Mouse (Mus musculus): ENCODE measurements around the gene Eif4e2. TPM values are rescaled to one million over a fixed set of nuclear protein-coding genes. Genes with fewer than 3 reads are reported as not detected.

Eif4e2 gene
- polyA plus RNA-seq, 1 experiment from 2014 or later, result 68.7 TPM

GRCm38 (mm10) chr1:87274134-87274533 lies 60.4 kb downstream of the Eif4e2 start:
- Histone ChIP-seq H3K4me1 (ENCODE audit: control insufficient read depth, insufficient read depth, low read length) (no peaks in the 10 kb centered on the region), H3K36me3 (ENCODE audit: control insufficient read depth, insufficient read depth, low read length) (no peaks in the 10 kb centered on the region), H3K27ac (ENCODE audit: low read depth, low read length) (no peak overlapping the region), H3K4me2 (ENCODE audit: low read depth, low read length) (no peak overlapping the region), H3K9me3 (ENCODE audit: control insufficient read depth, low read length) (no peaks in the 10 kb centered on the region), H3K9ac (replicated peaks; ENCODE audit: low read depth, low read length) (no peak overlapping the region), H3K4me3 (ENCODE audit: low read depth, low read length) (no peak overlapping the region), H3K27me3 (ENCODE audit: control insufficient read depth, insufficient read depth, low read length) (no peaks in the 10 kb centered on the region)
- WGBS, result 83% methylated on average over 4 of the region's 4 CpGs
- no peak for ATAC-seq (ENCODE audit: low read depth)

- H3K27ac ChIP-seq (ENCODE audit: low read depth, low read length), result no peak overlapping the region
- ATAC-seq (ENCODE audit: low read depth), result no peak
- no peaks in the 10 kb centered on the region for H3K36me3 ChIP-seq (ENCODE audit: control insufficient read depth, insufficient read depth, low read length)
- no peak overlapping the region for H3K9ac ChIP-seq (replicated peaks; ENCODE audit: low read depth, low read length)
- H3K9me3 ChIP-seq (ENCODE audit: control insufficient read depth, low read length), result no peaks in the 10 kb centered on the region
- no peak overlapping the region for H3K4me3 ChIP-seq (ENCODE audit: low read depth, low read length)
- H3K27me3 ChIP-seq (ENCODE audit: control insufficient read depth, insufficient read depth, low read length), result no peaks in the 10 kb centered on the region
- no peak overlapping the region for H3K4me2 ChIP-seq (ENCODE audit: low read depth, low read length)
- H3K4me1 ChIP-seq (ENCODE audit: control insufficient read depth, insufficient read depth, low read length), result no peaks in the 10 kb centered on the region
- WGBS, result 87% methylated on average over 12 of the region's 12 CpGs
Observed at GRCm38 (mm10) chr1:87275151-87275550, 61.4 kb downstream of the Eif4e2 start.

- WGBS, result 43% methylated on average over 2 of the region's 2 CpGs
- Histone ChIP-seq H3K4me2 (ENCODE audit: low read depth, low read length) (no peak overlapping the region), H3K36me3 (ENCODE audit: control insufficient read depth, insufficient read depth, low read length) (no peaks in the 10 kb centered on the region), H3K27ac (ENCODE audit: low read depth, low read length) (no peak overlapping the region), H3K4me1 (ENCODE audit: control insufficient read depth, insufficient read depth, low read length) (no peaks in the 10 kb centered on the region), H3K4me3 (ENCODE audit: low read depth, low read length) (no peak overlapping the region), H3K9me3 (ENCODE audit: control insufficient read depth, low read length) (no peaks in the 10 kb centered on the region), H3K27me3 (ENCODE audit: control insufficient read depth, insufficient read depth, low read length) (no peaks in the 10 kb centered on the region), H3K9ac (replicated peaks; ENCODE audit: low read depth, low read length) (no peak overlapping the region)
- no peak for ATAC-seq (ENCODE audit: low read depth)
Observed at GRCm38 (mm10) chr1:87276056-87276455, 62.3 kb downstream of the Eif4e2 start.

- H3K9me3 ChIP-seq (ENCODE audit: control insufficient read depth, low read length), result no peaks in the 10 kb centered on the region
- H3K36me3 ChIP-seq (ENCODE audit: control insufficient read depth, insufficient read depth, low read length), result no peaks in the 10 kb centered on the region
- WGBS, result 85% methylated on average over 5 of the region's 5 CpGs
- no peak overlapping the region for H3K27ac ChIP-seq (ENCODE audit: low read depth, low read length)
- ATAC-seq (ENCODE audit: low read depth), result no peak
- H3K27me3 ChIP-seq (ENCODE audit: control insufficient read depth, insufficient read depth, low read length), result no peaks in the 10 kb centered on the region
- no peak overlapping the region for H3K4me2 ChIP-seq (ENCODE audit: low read depth, low read length)
- H3K4me3 ChIP-seq (ENCODE audit: low read depth, low read length), result no peak overlapping the region
- H3K9ac ChIP-seq (replicated peaks; ENCODE audit: low read depth, low read length), result no peak overlapping the region
- peaks cover 3% of the 10 kb centered on the region; the same call in 1 of the 2 replicates for H3K4me1 ChIP-seq (ENCODE audit: control insufficient read depth, insufficient read depth, low read length)
Observed at GRCm38 (mm10) chr1:87280281-87280680, 66.6 kb downstream of the Eif4e2 start.

- H3K27ac ChIP-seq (ENCODE audit: low read depth, low read length), result no peak overlapping the region
- no peak overlapping the region for H3K4me2 ChIP-seq (ENCODE audit: low read depth, low read length)
- WGBS, result 14% methylated on average over 20 of the region's 20 CpGs
- H3K36me3 ChIP-seq (ENCODE audit: control insufficient read depth, insufficient read depth, low read length), result no peaks in the 10 kb centered on the region
- H3K4me3 ChIP-seq (ENCODE audit: low read depth, low read length), result no peak overlapping the region
- no peak overlapping the region for H3K9ac ChIP-seq (replicated peaks; ENCODE audit: low read depth, low read length)
- no peaks in the 10 kb centered on the region for H3K27me3 ChIP-seq (ENCODE audit: control insufficient read depth, insufficient read depth, low read length)
- H3K9me3 ChIP-seq (ENCODE audit: control insufficient read depth, low read length), result no peaks in the 10 kb centered on the region
- no peak for ATAC-seq (ENCODE audit: low read depth)
- H3K4me1 ChIP-seq (ENCODE audit: control insufficient read depth, insufficient read depth, low read length), result peaks cover 3% of the 10 kb centered on the region; the same call in 1 of the 2 replicates
Observed at GRCm38 (mm10) chr1:87281599-87282412, 68.1 kb downstream of the Eif4e2 start.

GRCm38 (mm10) chr1:87282413-87282788 lies 68.7 kb downstream of the Eif4e2 start:
- H3K4me2 ChIP-seq (ENCODE audit: low read depth, low read length), result no peak overlapping the region
- H3K4me1 ChIP-seq (ENCODE audit: control insufficient read depth, insufficient read depth, low read length), result peaks cover 3% of the 10 kb centered on the region; the same call in 1 of the 2 replicates
- no peak for ATAC-seq (ENCODE audit: low read depth)
- H3K9ac ChIP-seq (replicated peaks; ENCODE audit: low read depth, low read length), result no peak overlapping the region
- WGBS, result 66% methylated on average over 6 of the region's 6 CpGs
- no peaks in the 10 kb centered on the region for H3K27me3 ChIP-seq (ENCODE audit: control insufficient read depth, insufficient read depth, low read length)
- H3K27ac ChIP-seq (ENCODE audit: low read depth, low read length), result no peak overlapping the region
- no peaks in the 10 kb centered on the region for H3K36me3 ChIP-seq (ENCODE audit: control insufficient read depth, insufficient read depth, low read length)
- no peak overlapping the region for H3K4me3 ChIP-seq (ENCODE audit: low read depth, low read length)
- H3K9me3 ChIP-seq (ENCODE audit: control insufficient read depth, low read length), result no peaks in the 10 kb centered on the region

GRCm38 (mm10) chr1:87283410-87283960 lies 69.8 kb downstream of the Eif4e2 start:
- 86% methylated on average over 10 of the region's 10 CpGs for WGBS
- Histone ChIP-seq H3K9me3 (ENCODE audit: control insufficient read depth, low read length) (no peaks in the 10 kb centered on the region), H3K9ac (replicated peaks; ENCODE audit: low read depth, low read length) (no peak overlapping the region), H3K4me1 (ENCODE audit: control insufficient read depth, insufficient read depth, low read length) (peaks cover 3% of the 10 kb centered on the region; the same call in 1 of the 2 replicates), H3K4me3 (ENCODE audit: low read depth, low read length) (no peak overlapping the region), H3K27ac (ENCODE audit: low read depth, low read length) (no peak overlapping the region), H3K36me3 (ENCODE audit: control insufficient read depth, insufficient read depth, low read length) (no peaks in the 10 kb centered on the region), H3K4me2 (ENCODE audit: low read depth, low read length) (no peak overlapping the region), H3K27me3 (ENCODE audit: control insufficient read depth, insufficient read depth, low read length) (no peaks in the 10 kb centered on the region)
- no peak for ATAC-seq (ENCODE audit: low read depth)

- Histone ChIP-seq H3K4me2 (ENCODE audit: low read depth, low read length) (no peak overlapping the region), H3K9me3 (ENCODE audit: control insufficient read depth, low read length) (no peaks in the 10 kb centered on the region), H3K4me3 (ENCODE audit: low read depth, low read length) (no peak overlapping the region), H3K36me3 (ENCODE audit: control insufficient read depth, insufficient read depth, low read length) (no peaks in the 10 kb centered on the region), H3K4me1 (ENCODE audit: control insufficient read depth, insufficient read depth, low read length) (peaks cover under 1% of the 10 kb centered on the region; the same call in 1 of the 2 replicates), H3K9ac (replicated peaks; ENCODE audit: low read depth, low read length) (no peak overlapping the region), H3K27ac (ENCODE audit: low read depth, low read length) (no peak overlapping the region), H3K27me3 (ENCODE audit: control insufficient read depth, insufficient read depth, low read length) (no peaks in the 10 kb centered on the region)
- ATAC-seq (ENCODE audit: low read depth), result no peak
- 50% methylated on average over 2 of the region's 2 CpGs for WGBS
Observed at GRCm38 (mm10) chr1:87287105-87287504, 73.4 kb downstream of the Eif4e2 start.

Measured in neural tube, embryonic 14.5 days (tissue).